Mouse (Mus musculus) lung, embryonic 14.5 days (tissue): ENCODE results near the gene Basp1. TPM values are rescaled to one million over a fixed set of nuclear protein-coding genes. Genes with fewer than 3 reads are reported as not detected.
A peak's percentile ranks its signal among the peaks of the same experiment; 100 is the strongest.

Experiments used
- ATAC-seq: fragments of 200-750 bp; cut with Nextera tagmentation; 2 replicates; pipeline ENCODE4 v1.8.0; 2017; ENCODE audit warnings: mild to moderate bottlenecking, moderate TSS enrichment, moderate library complexity; ENCODE audit not compliant: insufficient read depth
- DNase-seq: peaks from one replicate; pipeline ENCODE4 v3.0.0-alpha.2; 2015
- H3K27ac ChIP-seq: fragments of 300-500 bp; sonication (generic); 2 replicates; pipeline ENCODE4 v1.5.1; 2014; ENCODE audit warnings: low read depth, mild to moderate bottlenecking, moderate library complexity
- H3K27me3 ChIP-seq: fragments of 300-500 bp; sonication (generic); 2 replicates; pipeline ENCODE4 v1.6.1; 2014; ENCODE audit warnings: low read length, control low read depth; ENCODE audit not compliant: insufficient read depth
- H3K36me3 ChIP-seq: fragments of 300-500 bp; sonication (generic); 2 replicates; pipeline ENCODE4 v1.6.1; 2014; ENCODE audit warnings: control low read depth; ENCODE audit not compliant: insufficient read depth
- H3K4me1 ChIP-seq: fragments of 300-500 bp; sonication (generic); 2 replicates; pipeline ENCODE4 v1.6.1; 2014; ENCODE audit warnings: antibody characterized with exemption, control low read depth; ENCODE audit not compliant: insufficient read depth
- H3K4me2 ChIP-seq: fragments of 300-500 bp; sonication (generic); 2 replicates; pipeline ENCODE4 v1.6.1; 2014; ENCODE audit warnings: mild to moderate bottlenecking
- H3K4me3 ChIP-seq: fragments of 300-500 bp; sonication (generic); 2 replicates; pipeline ENCODE4 v1.5.1; 2014; ENCODE audit warnings: low read depth, low read length
- H3K9ac ChIP-seq: fragments of 300-500 bp; sonication (generic); 2 replicates; pipeline ENCODE4 v1.6.1; 2014
- H3K9me3 ChIP-seq: fragments of 300-500 bp; sonication (generic); 2 replicates; pipeline ENCODE4 v1.6.1; 2016; ENCODE audit warnings: low read depth, low read length, control low read depth
- CTCF ChIP-seq: IDR thresholded peaks from 2 replicates; pipeline ENCODE4 v1.5.1; 2016; ENCODE audit warnings: antibody characterized with exemption, low read depth
- WGBS: fragments of 180-500 bp; shearing (Covaris S2); extraction: QIAGEN DNeasy Blood & Tissue Kit; methylation state at CpG from one replicate; pipeline ENCODE4 v1.1.7; 2014; 5-methylcytosine and 5-hydroxymethylcytosine counted together
- polyA plus RNA-seq: library from polyadenylated mRNA; unstranded; fragments of >200 nt; fragmentation: Nextera tagmentation; extraction: Ambion mirVana; gene quantifications from 2 replicates; pipeline ENCODE4 v1.2.1, GENCODE M21; 2014

The Basp1 gene
- polyA plus RNA-seq, 1 experiment from 2014 or later = 37.8 TPM

DNA sequence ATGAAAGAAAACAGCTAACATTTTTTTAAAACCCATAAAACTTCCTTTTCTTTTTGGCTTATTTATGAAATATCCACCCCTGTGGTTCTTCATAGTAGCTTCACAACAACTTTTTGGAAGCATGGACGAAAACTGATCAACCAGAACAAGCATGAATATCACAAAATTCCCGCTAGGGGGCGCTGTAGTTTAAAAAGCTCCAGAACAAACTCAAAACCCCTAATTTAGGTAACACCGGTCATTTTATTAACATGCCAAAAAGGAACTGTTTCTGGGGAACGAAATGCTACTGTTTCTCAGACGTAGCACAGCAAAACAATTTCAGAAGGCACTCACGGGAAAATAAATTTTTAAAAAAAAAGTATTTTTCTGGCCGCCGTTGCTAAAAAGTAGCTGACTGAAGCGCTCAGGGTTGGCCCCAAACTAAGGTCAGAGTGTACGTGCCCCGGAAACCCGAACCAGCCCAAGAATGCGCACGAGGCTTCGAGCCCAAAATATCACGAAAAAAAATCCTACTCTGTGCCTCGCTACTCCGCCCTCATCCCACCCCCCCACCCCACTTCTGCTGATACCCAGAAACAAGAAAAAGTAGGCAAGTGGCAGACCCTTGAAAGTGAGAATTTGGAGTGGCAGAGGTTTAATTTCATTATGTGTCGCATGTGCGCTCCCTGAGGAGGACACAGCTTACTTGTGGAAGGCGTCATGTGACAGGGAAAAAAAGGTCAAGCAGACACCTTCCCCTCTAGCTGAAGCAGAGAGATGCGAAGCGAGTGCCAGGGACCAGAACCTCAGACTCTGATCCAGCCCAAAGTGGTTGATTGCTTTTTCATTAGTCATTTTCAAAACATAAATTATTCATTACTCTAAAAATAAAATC is 27.7 kb upstream of the Basp1 start:
- DNase-seq (peak; percentile 95), ATAC-seq (peak; percentile 30)
- H3K4me1 ChIP-seq = no peaks in the 10 kb centered on the region; the same call in 1 of the 2 replicates
- no peaks in the 10 kb centered on the region for H3K27me3 ChIP-seq
- peak overlapping the region; percentile 15; the same call in 1 of the 2 replicates for H3K4me3 ChIP-seq
- no peaks in the 10 kb centered on the region for H3K36me3 ChIP-seq
- 12% methylated on average over 24 of the region's 24 CpGs for WGBS
- H3K9me3 ChIP-seq = no peaks in the 10 kb centered on the region
- no peak overlapping the region for H3K9ac ChIP-seq
- no peak overlapping the region for H3K27ac ChIP-seq
- TF ChIP-seq CTCF = peak; percentile 67
- H3K4me2 ChIP-seq = peak overlapping the region; percentile 56

DNA sequence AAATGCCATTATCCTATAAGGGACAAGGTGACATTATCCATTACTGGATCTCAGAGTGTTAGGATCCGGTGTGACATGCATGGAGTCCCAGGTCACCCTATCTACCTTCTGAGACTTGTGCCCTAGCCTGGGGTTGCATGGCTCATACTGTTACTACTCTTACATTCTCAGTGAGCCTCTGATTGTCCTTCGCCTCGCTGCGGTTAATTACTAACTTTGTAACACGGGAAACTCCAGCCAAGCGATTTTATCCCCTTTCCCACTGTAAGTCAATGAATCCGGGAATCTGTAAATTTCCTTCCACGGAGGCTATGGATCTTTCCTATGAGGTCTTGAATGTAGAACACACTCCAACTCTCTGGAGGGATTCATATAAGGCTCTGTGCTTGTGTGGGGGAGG is 26.8 kb upstream of the Basp1 start:
- Histone ChIP-seq H3K36me3 (no peaks in the 10 kb centered on the region), H3K4me1 (no peaks in the 10 kb centered on the region; the same call in 1 of the 2 replicates), H3K9me3 (no peaks in the 10 kb centered on the region), H3K9ac (no peak overlapping the region), H3K27ac (no peak overlapping the region), H3K4me2 (no peak overlapping the region), H3K27me3 (no peaks in the 10 kb centered on the region), H3K4me3 (no peak overlapping the region)
- ATAC-seq = no peak
- WGBS = 73% methylated on average over 8 of the region's 8 CpGs
- DNase-seq = no peak
- TF ChIP-seq CTCF = no peak

DNA sequence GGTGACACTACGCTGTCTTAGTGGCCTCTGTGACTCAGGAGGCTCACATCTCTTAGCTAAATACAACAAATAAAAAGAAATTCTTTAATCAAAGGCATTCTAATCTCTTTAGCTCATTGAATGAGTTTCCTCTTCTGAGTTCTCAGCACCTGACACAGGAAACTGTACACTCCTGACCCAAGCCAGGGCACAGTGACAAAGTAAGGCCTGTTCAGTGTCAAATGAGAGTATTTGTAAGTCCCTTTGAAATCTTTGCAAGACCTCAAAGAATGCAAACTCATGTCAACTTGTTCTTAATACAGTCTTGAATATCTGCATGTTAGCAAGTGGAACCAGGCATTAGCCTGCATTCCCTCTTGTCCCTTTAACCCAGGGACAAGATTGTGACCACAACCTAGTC is 18.8 kb upstream of the Basp1 start:
- Histone ChIP-seq H3K36me3 (no peaks in the 10 kb centered on the region), H3K4me3 (no peak overlapping the region), H3K9ac (no peak overlapping the region), H3K27me3 (no peaks in the 10 kb centered on the region), H3K4me2 (no peak overlapping the region), H3K4me1 (no peaks in the 10 kb centered on the region), H3K27ac (no peak overlapping the region), H3K9me3 (no peaks in the 10 kb centered on the region)
- no peak for ATAC-seq
- TF ChIP-seq CTCF = no peak
- 83% methylated on average over 1 of the region's 1 CpGs for WGBS
- DNase-seq = no peak

- Histone ChIP-seq H3K4me3 (no peak overlapping the region), H3K4me1 (no peaks in the 10 kb centered on the region), H3K9me3 (no peaks in the 10 kb centered on the region), H3K9ac (no peak overlapping the region), H3K27ac (no peak overlapping the region), H3K27me3 (no peaks in the 10 kb centered on the region), H3K36me3 (no peaks in the 10 kb centered on the region), H3K4me2 (no peak overlapping the region)
- WGBS = 58% methylated on average over 3 of the region's 3 CpGs
- DNase-seq (no peak), ATAC-seq (no peak)
- no peak for TF ChIP-seq CTCF
Measured at GRCm38 (mm10) chr15:25430167-25430566, 16.6 kb upstream of the Basp1 start.

GRCm38 (mm10) chr15:25429007-25429406 is 15.4 kb upstream of the Basp1 start:
- 73% methylated on average over 7 of the region's 7 CpGs for WGBS
- H3K9me3 ChIP-seq = no peaks in the 10 kb centered on the region
- H3K4me1 ChIP-seq = no peaks in the 10 kb centered on the region
- H3K4me2 ChIP-seq = no peak overlapping the region
- no peaks in the 10 kb centered on the region for H3K27me3 ChIP-seq
- no peaks in the 10 kb centered on the region for H3K36me3 ChIP-seq
- H3K4me3 ChIP-seq = no peak overlapping the region
- no peak overlapping the region for H3K27ac ChIP-seq
- ATAC-seq (no peak), DNase-seq (no peak)
- no peak for TF ChIP-seq CTCF
- no peak overlapping the region for H3K9ac ChIP-seq

DNA sequence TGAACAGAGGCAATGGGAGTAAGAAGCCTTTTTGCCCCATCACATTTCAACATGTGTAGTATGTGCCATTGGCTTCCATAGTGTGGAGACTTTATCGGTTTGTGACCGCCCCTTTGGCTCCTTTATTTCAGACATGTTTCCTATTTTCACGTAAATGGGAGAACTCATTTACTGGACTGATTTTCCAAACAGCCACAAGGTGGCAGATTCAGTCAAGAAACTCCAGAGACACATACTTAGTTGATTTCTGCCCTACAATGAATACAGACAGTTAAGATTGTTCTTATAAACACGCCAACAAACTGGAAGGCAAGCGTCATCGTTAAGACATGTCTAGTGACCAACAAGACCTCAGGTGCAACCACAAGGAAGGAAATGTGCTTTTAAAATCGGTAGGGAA is 15.0 kb upstream of the Basp1 start:
- WGBS = 29% methylated on average over 7 of the region's 7 CpGs
- Histone ChIP-seq H3K27ac (no peak overlapping the region), H3K9ac (no peak overlapping the region), H3K27me3 (no peaks in the 10 kb centered on the region), H3K4me1 (no peaks in the 10 kb centered on the region), H3K36me3 (no peaks in the 10 kb centered on the region), H3K9me3 (no peaks in the 10 kb centered on the region), H3K4me3 (no peak overlapping the region), H3K4me2 (no peak overlapping the region)
- DNase-seq (peak; percentile 81), ATAC-seq (peak; percentile 44; the same call in 1 of the 2 replicates)
- peak; percentile 78 for TF ChIP-seq CTCF

- Histone ChIP-seq H3K9ac (no peak overlapping the region), H3K27me3 (no peaks in the 10 kb centered on the region), H3K4me2 (no peak overlapping the region), H3K27ac (no peak overlapping the region), H3K4me3 (no peak overlapping the region), H3K4me1 (no peaks in the 10 kb centered on the region), H3K9me3 (no peaks in the 10 kb centered on the region), H3K36me3 (no peaks in the 10 kb centered on the region)
- no peak for TF ChIP-seq CTCF
- no peak for ATAC-seq
- no peak for DNase-seq
- WGBS = 78% methylated on average over 9 of the region's 9 CpGs
Measured at GRCm38 (mm10) chr15:25420266-25420665, 6.7 kb upstream of the Basp1 start.
